Comparison of ENCODE assay signal across 11 mouse cellular contexts in the genomic region with DNA sequence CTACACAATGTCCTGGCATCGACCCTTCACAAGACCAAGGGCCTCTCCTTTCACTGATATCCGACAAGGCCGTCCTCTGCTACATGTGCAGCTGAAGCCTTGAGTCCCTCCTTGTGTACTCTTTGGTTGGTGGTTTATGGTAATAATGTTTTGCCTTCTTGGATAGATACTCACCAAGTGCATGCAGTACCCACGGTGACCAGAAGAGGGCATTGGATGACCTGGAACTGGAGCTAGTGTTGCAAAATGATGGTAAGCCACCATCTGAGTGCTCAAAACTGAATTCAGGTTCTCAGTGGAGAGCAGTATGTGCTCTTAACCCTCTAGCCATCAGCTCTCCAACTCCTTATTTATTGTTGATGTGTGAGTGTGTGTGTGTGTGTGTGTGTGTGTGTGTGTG.
A peak's percentile ranks its signal among the peaks of the same experiment; 100 is the strongest.
DNase-seq lines count a peak whose midpoint lies in the region; ATAC-seq and TF ChIP-seq lines count a peak whose summit lies in the region.
"Had no signal": no experiment of that assay in that cellular context is flagged by ENCODE, and none has a peak within 500 bp of the region (broad histone marks: within the 10 kb centered on the region; RNA-seq: fewer than 3 reads in every experiment).

No protein-coding gene starts in this region.

- DNase-seq in cerebellum, adult 2 months = no peak
- no peak for DNase-seq in cerebellum, adult 11 months
- DNase-seq in kidney, postnatal 10 days = peak; percentile 5
- DNase-seq in ES-CJ7 (ENCODE audit: low read depth, low spot score) = peak; percentile 65
- peak; percentile 4 for DNase-seq in embryo, embryonic 9.5 days (ENCODE audit: extremely low spot score)
- no peak for DNase-seq in urinary bladder, postnatal 4 days (ENCODE audit: low spot score in 2 of 2)
- no peak for DNase-seq in adrenal gland, adult (ENCODE audit: inconsistent age in 2 of 2, low spot score in 1 of 2)
- DNase-seq: adrenal gland, postnatal 25 days had no signal

- TF ChIP-seq POLR2A in cerebellum, adult 2 months (IDR thresholded peaks at IDR 0.05; ENCODE audit: borderline replicate concordance, insufficient read depth, low read length) = no peak

- WGBS in cerebellum, adult 2 months = 86% methylated on average over 4 of the region's 4 CpGs
- 74% methylated on average over 4 of the region's 4 CpGs for WGBS in kidney, embryonic 16.5 days

- H3K9ac ChIP-seq in kidney, embryonic 16.5 days (replicated peaks; ENCODE audit: low read length) = no peak overlapping the region
- H3K9ac ChIP-seq: embryonic facial prominence, embryonic 13.5 days had no signal

- H3K27ac ChIP-seq in cerebellum, adult 2 months (ENCODE audit: insufficient read depth, low read length) = no peak overlapping the region
- no peak overlapping the region for H3K27ac ChIP-seq in kidney, embryonic 16.5 days (ENCODE audit: low read length)
- H3K27ac ChIP-seq: embryonic facial prominence, embryonic 13.5 days; macrophage had no signal

- TF ChIP-seq CTCF in cerebellum, adult 2 months (IDR thresholded peaks at IDR 0.05; ENCODE audit: borderline replicate concordance, insufficient read depth, low read depth, low read length) = peak; percentile 22; the same call in 1 of the 2 replicates

- ATAC-seq in kidney, embryonic 16.5 days (ENCODE audit: low FRiP score, low TSS enrichment) = no peak

- no peak overlapping the region for H3K4me2 ChIP-seq in kidney, embryonic 16.5 days (replicated peaks; ENCODE audit: low read depth, low read length)
- H3K4me2 ChIP-seq: embryonic facial prominence, embryonic 13.5 days had no signal

- peaks cover 4% of the 10 kb centered on the region for H3K4me1 ChIP-seq in cerebellum, adult 2 months (ENCODE audit: control insufficient read depth, insufficient read depth, low read length)
- H3K4me1 ChIP-seq in kidney, embryonic 16.5 days (ENCODE audit: insufficient read depth, low read length) = no peaks in the 10 kb centered on the region
- H3K4me1 ChIP-seq: embryonic facial prominence, embryonic 13.5 days had no signal

- H3K4me3 ChIP-seq in cerebellum, adult 2 months (replicated peaks; ENCODE audit: insufficient read depth, low read depth, low read length) = no peak overlapping the region
- no peak overlapping the region for H3K4me3 ChIP-seq in kidney, embryonic 16.5 days (ENCODE audit: low read length)
- H3K4me3 ChIP-seq: embryonic facial prominence, embryonic 13.5 days had no signal

- H3K36me3 ChIP-seq in kidney, embryonic 16.5 days (ENCODE audit: insufficient read depth, low read length) = no peaks in the 10 kb centered on the region
- H3K36me3 ChIP-seq: embryonic facial prominence, embryonic 13.5 days had no signal

- no peaks in the 10 kb centered on the region for H3K9me3 ChIP-seq in kidney, embryonic 16.5 days (ENCODE audit: low read length)
- H3K9me3 ChIP-seq: embryonic facial prominence, embryonic 13.5 days had no signal

- H3K27me3 ChIP-seq in cerebellum, adult 2 months (ENCODE audit: control insufficient read depth, insufficient read depth, low read length) = no peaks in the 10 kb centered on the region
- no peaks in the 10 kb centered on the region for H3K27me3 ChIP-seq in kidney, embryonic 16.5 days (ENCODE audit: insufficient read depth, low read length)
- H3K27me3 ChIP-seq: embryonic facial prominence, embryonic 13.5 days had no signal

Comparison
In these comparisons a context has a peak if more than half of its experiments do, and no peak if none do; other contexts are left out.
1. DNase-seq: peak in kidney, postnatal 10 days (single experiment), ES-CJ7 (single experiment) and embryo, embryonic 9.5 days (single experiment); none in cerebellum, adult 2 months (0 of 2), cerebellum, adult 11 months (single experiment), urinary bladder, postnatal 4 days (0 of 2) and adrenal gland, adult (0 of 2).